Mouse (Mus musculus) liver, embryonic 14.5 days (tissue): ENCODE data around the gene Wasf1.

ENCODE experiments used
- CTCF ChIP-seq: IDR thresholded peaks from 2 replicates; pipeline ENCODE4 v1.5.1; 2016; ENCODE audit warnings: antibody characterized with exemption, low read depth, control low read depth
- EP300 ChIP-seq: IDR thresholded peaks from 2 replicates; pipeline ENCODE4 v1.6.1; 2016; ENCODE audit warnings: antibody characterized with exemption, low read depth

DNA sequence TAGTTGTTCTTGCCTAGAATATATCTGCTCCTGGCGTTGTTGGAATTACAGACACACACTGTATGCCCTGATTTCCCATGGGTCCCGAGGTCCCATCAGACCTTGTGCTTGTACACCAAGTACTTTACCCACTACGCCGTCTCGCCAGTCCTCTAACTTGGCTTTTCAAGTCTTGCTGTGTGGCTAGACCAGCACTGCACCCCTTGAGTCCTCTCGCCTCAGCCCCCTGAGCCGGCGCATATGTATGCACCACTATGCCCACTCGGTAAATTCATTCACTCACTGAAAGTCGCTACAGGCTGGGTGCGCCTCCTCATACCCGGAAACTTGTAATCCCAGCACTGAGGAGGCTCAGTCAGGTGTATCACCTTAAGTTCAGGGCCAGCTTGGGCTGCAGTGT lies 12.5 kb downstream of the Wasf1 start:
- no peak for TF ChIP-seq EP300
- TF ChIP-seq CTCF = no peak
